Mouse (Mus musculus) CH12.LX (cell line): ENCODE measurements around the gene Slc4a1. TPM values are rescaled to one million over a fixed set of nuclear protein-coding genes. Genes with fewer than 3 reads are reported as not detected.

Experiments used
- DNase-seq: peaks from one replicate; pipeline ENCODE4 v3.0.0-alpha.2; 2013; ENCODE audit errors: extremely low read depth
- H3K27ac ChIP-seq: 2 replicates; pipeline ENCODE4 v1.5.1; 2012; ENCODE audit warnings: low read depth, mild to moderate bottlenecking, control low read depth, moderate library complexity; ENCODE audit not compliant: insufficient read depth
- H3K27me3 ChIP-seq: replicated peaks from 2 replicates; pipeline ENCODE3; 2012; ENCODE audit warnings: inconsistent platforms
- H3K36me3 ChIP-seq, 2 experiments: replicated peaks in 1 of 2; 2 replicates each; pipeline versions ENCODE3 to v1.6.1; 2012; ENCODE audit warnings: inconsistent platforms in 1 of 2, low read length in 1 of 2, mild to moderate bottlenecking in 1 of 2, mixed read lengths in 1 of 2, moderate library complexity in 1 of 2; ENCODE audit not compliant: control insufficient read depth in 1 of 2, insufficient read depth in 1 of 2
- H3K4me1 ChIP-seq, 2 experiments: 2 replicates each; pipeline ENCODE4 v1.6.1; 2012; ENCODE audit warnings: inconsistent platforms in 1 of 2, moderate library complexity in 1 of 2; ENCODE audit not compliant: insufficient read depth in 2 of 2, control insufficient read depth in 1 of 2
- H3K4me2 ChIP-seq: 2 replicates; pipeline ENCODE4 v1.6.1; 2012; ENCODE audit warnings: low read depth, mild to moderate bottlenecking, control low read depth; ENCODE audit not compliant: poor library complexity, insufficient read depth, severe bottlenecking
- H3K4me3 ChIP-seq, 3 experiments: fragments of 150-350 bp in 1 of 3; sonication (generic) in 1 of 3; replicated peaks in 1 of 3; 2 replicates each; pipeline versions ENCODE3 to v1.5.1; 2011 to 2012; ENCODE audit warnings: low read depth in 2 of 3, low read length in 2 of 3, mild to moderate bottlenecking in 2 of 3, moderate library complexity in 2 of 3, control low read depth in 1 of 3, improper control_type of control experiment in 1 of 3, inconsistent platforms in 1 of 3, mixed read lengths in 1 of 3; ENCODE audit not compliant: poor library complexity in 1 of 3
- H3K79me2 ChIP-seq: replicated peaks from 2 replicates; pipeline ENCODE4 v1.6.1; 2012; ENCODE audit warnings: mild to moderate bottlenecking, moderate library complexity; ENCODE audit not compliant: control insufficient read depth, poor library complexity, insufficient read depth, severe bottlenecking; ENCODE audit errors: extremely low read depth
- H3K9ac ChIP-seq: 2 replicates; pipeline ENCODE4 v1.6.1; 2012; ENCODE audit warnings: low read depth, mild to moderate bottlenecking, control low read depth, moderate library complexity; ENCODE audit not compliant: insufficient read depth
- H3K9me3 ChIP-seq: replicated peaks from 2 replicates; pipeline ENCODE3; 2012; ENCODE audit warnings: low read length, inconsistent platforms, mixed read lengths
- BHLHE40 ChIP-seq: IDR thresholded peaks from 2 replicates; pipeline ENCODE4 v1.6.1; 2011; ENCODE audit warnings: mild to moderate bottlenecking, low read depth, low read length, improper control_type of control experiment
- CHD2 ChIP-seq: IDR thresholded peaks from 2 replicates; pipeline ENCODE4 v1.6.1; 2011; ENCODE audit warnings: low read length, improper control_type of control experiment
- CTCF ChIP-seq, 2 experiments: IDR thresholded peaks in 1 of 2; conservative IDR thresholded peaks in 1 of 2; 2 replicates each; pipeline ENCODE4 v1.5.1; 2011 to 2012; ENCODE audit warnings: low read depth in 2 of 2, low read length in 2 of 2, improper control_type of control experiment in 1 of 2, inconsistent platforms in 1 of 2, mild to moderate bottlenecking in 1 of 2, moderate library complexity in 1 of 2
- E2F4 ChIP-seq: IDR thresholded peaks from 2 replicates; pipeline ENCODE4 v1.6.1; 2011; ENCODE audit warnings: low read depth, low read length, improper control_type of control experiment; ENCODE audit not compliant: insufficient replicate concordance
- ELF1 ChIP-seq: IDR thresholded peaks from 2 replicates; pipeline ENCODE4 v1.6.1; 2014; ENCODE audit warnings: low read depth, mild to moderate bottlenecking, inconsistent platforms, low read length, improper control_type of control experiment
- EP300 ChIP-seq: IDR thresholded peaks from 2 replicates; pipeline ENCODE4 v1.6.1; 2011; ENCODE audit warnings: low read length, improper control_type of control experiment
- ETS1 ChIP-seq: conservative IDR thresholded peaks from 2 replicates; pipeline ENCODE4 v1.6.1; 2012; ENCODE audit warnings: low read depth, mild to moderate bottlenecking, inconsistent platforms, low read length, improper control_type of control experiment, moderate library complexity
- GABPA ChIP-seq: IDR thresholded peaks from 2 replicates; pipeline ENCODE4 v1.6.1; 2012; ENCODE audit warnings: low read depth, low read length, improper control_type of control experiment, inconsistent platforms; ENCODE audit not compliant: insufficient replicate concordance
- IRF4 ChIP-seq: IDR thresholded peaks from 2 replicates; pipeline ENCODE4 v1.6.1; 2014; ENCODE audit warnings: low read depth, mild to moderate bottlenecking, inconsistent platforms, low read length, improper control_type of control experiment
- JUN ChIP-seq: IDR thresholded peaks from 2 replicates; pipeline ENCODE4 v1.6.1; 2011; ENCODE audit warnings: low read depth, mild to moderate bottlenecking, low read length, improper control_type of control experiment, moderate library complexity; ENCODE audit not compliant: insufficient read depth
- JUND ChIP-seq: conservative IDR thresholded peaks from 2 replicates; pipeline ENCODE4 v1.6.1; 2011; ENCODE audit warnings: low read depth, low read length, improper control_type of control experiment
- MAFK ChIP-seq: IDR thresholded peaks from 2 replicates; pipeline ENCODE4 v1.6.1; 2011; ENCODE audit warnings: low read length, improper control_type of control experiment; ENCODE audit not compliant: insufficient replicate concordance
- MAX ChIP-seq: IDR thresholded peaks from 2 replicates; pipeline ENCODE4 v1.6.1; 2011; ENCODE audit warnings: low read length, improper control_type of control experiment
- MEF2A ChIP-seq: IDR thresholded peaks from 2 replicates; pipeline ENCODE4 v1.6.1; 2014; ENCODE audit warnings: low read depth, mild to moderate bottlenecking, inconsistent platforms, low read length, improper control_type of control experiment, borderline replicate concordance
- MXI1 ChIP-seq: IDR thresholded peaks from 2 replicates; pipeline ENCODE4 v1.6.1; 2011; ENCODE audit warnings: mild to moderate bottlenecking, low read depth, low read length, improper control_type of control experiment
- MYC ChIP-seq: IDR thresholded peaks from 2 replicates; pipeline ENCODE4 v1.6.1; 2011; ENCODE audit warnings: low read depth, mild to moderate bottlenecking, improper control_type of control experiment, low read length
- NRF1 ChIP-seq: IDR thresholded peaks from 2 replicates; pipeline ENCODE4 v1.6.1; 2014; ENCODE audit warnings: low read depth, mild to moderate bottlenecking, inconsistent platforms, low read length, improper control_type of control experiment, moderate library complexity
- PAX5 ChIP-seq: IDR thresholded peaks from 2 replicates; pipeline ENCODE4 v1.6.1; 2012; ENCODE audit warnings: low read length, inconsistent platforms, mixed read lengths
- POLR2A ChIP-seq: IDR thresholded peaks from 2 replicates; pipeline ENCODE4 v1.6.1; 2011; ENCODE audit warnings: low read depth, mild to moderate bottlenecking, improper control_type of control experiment, low read length
- RAD21 ChIP-seq: IDR thresholded peaks from 2 replicates; pipeline ENCODE4 v1.6.1; 2011; ENCODE audit warnings: low read depth, mild to moderate bottlenecking, low read length, improper control_type of control experiment, moderate library complexity
- RCOR1 ChIP-seq: conservative IDR thresholded peaks from 2 replicates; pipeline ENCODE4 v1.6.1; 2012; ENCODE audit warnings: low read depth, mild to moderate bottlenecking, inconsistent platforms, low read length, improper control_type of control experiment
- SIN3A ChIP-seq: IDR thresholded peaks from 2 replicates; pipeline ENCODE4 v1.6.1; 2012; ENCODE audit warnings: low read length, improper control_type of control experiment, inconsistent platforms
- TBP ChIP-seq: conservative IDR thresholded peaks from 2 replicates; pipeline ENCODE4 v1.6.1; 2011; ENCODE audit warnings: low read depth, low read length, improper control_type of control experiment
- TCF12 ChIP-seq: IDR thresholded peaks from 2 replicates; pipeline ENCODE4 v1.6.1; 2014; ENCODE audit warnings: low read depth, mild to moderate bottlenecking, inconsistent platforms, low read length, improper control_type of control experiment
- UBTF ChIP-seq: IDR thresholded peaks from 2 replicates; pipeline ENCODE4 v1.6.1; 2012; ENCODE audit warnings: low read depth, mild to moderate bottlenecking, inconsistent platforms, low read length, improper control_type of control experiment, moderate library complexity
- USF1 ChIP-seq: IDR thresholded peaks from 2 replicates; pipeline ENCODE4 v1.6.1; 2014; ENCODE audit warnings: low read depth, mild to moderate bottlenecking, inconsistent platforms, low read length, improper control_type of control experiment
- USF2 ChIP-seq: conservative IDR thresholded peaks from 2 replicates; pipeline ENCODE4 v1.6.1; 2011; ENCODE audit warnings: low read depth, low read length, improper control_type of control experiment
- ZKSCAN1 ChIP-seq: IDR thresholded peaks from 2 replicates; pipeline ENCODE4 v1.6.1; 2012; ENCODE audit warnings: low read depth, inconsistent platforms, low read length, improper control_type of control experiment, borderline replicate concordance
- ZNF384 ChIP-seq: IDR thresholded peaks from 2 replicates; pipeline ENCODE4 v1.6.1; 2012; ENCODE audit warnings: low read depth, low read length, improper control_type of control experiment, inconsistent platforms
- dilution Hi-C: fragments of 300-500 bp; cut with MboI; formaldehyde crosslinking; loops from 2 replicates; pipeline ENCODE4 v1.14.3; 2020; ENCODE audit warnings: low sequenced_read_pairs; ENCODE audit not compliant: extremely low pct_unique_long_range_greater_than_20kb, extremely low pct_ligation_motif_present
- in situ Hi-C: fragments of 300-500 bp; cut with MboI; formaldehyde crosslinking; loops from 3 replicates; pipeline ENCODE4 v1.14.3; 2019; ENCODE audit warnings: low sequenced_read_pairs, low pct_ligation_motif_present, low pct_unique_long_range_greater_than_20kb, mixed read lengths
- polyA plus RNA-seq: library from polyadenylated mRNA; unstranded; fragments of >175 nt; gene quantifications from 2 replicates; pipeline ENCODE4 v1.2.1, GENCODE M21; 2012; ENCODE audit warnings: low read depth; ENCODE audit not compliant: insufficient read length
- total RNA-seq, 2 experiments: library from RNA; depleted of rRNA; stranded (reverse); fragments of 300-350 nt in 1 of 2; fragments of >200 nt in 1 of 2; gene quantifications; 2 replicates each; pipeline ENCODE4 v1.2.3; 2012 to 2014

The Slc4a1 gene
- total and polyA plus RNA-seq, 3 experiments = 0.08 TPM; not detected in 2

- in situ Hi-C loops = no loop called here
Observed at GRCm38 (mm10) chr11:102317298-102317900, 48.6 kb downstream of the Slc4a1 start.

DNA sequence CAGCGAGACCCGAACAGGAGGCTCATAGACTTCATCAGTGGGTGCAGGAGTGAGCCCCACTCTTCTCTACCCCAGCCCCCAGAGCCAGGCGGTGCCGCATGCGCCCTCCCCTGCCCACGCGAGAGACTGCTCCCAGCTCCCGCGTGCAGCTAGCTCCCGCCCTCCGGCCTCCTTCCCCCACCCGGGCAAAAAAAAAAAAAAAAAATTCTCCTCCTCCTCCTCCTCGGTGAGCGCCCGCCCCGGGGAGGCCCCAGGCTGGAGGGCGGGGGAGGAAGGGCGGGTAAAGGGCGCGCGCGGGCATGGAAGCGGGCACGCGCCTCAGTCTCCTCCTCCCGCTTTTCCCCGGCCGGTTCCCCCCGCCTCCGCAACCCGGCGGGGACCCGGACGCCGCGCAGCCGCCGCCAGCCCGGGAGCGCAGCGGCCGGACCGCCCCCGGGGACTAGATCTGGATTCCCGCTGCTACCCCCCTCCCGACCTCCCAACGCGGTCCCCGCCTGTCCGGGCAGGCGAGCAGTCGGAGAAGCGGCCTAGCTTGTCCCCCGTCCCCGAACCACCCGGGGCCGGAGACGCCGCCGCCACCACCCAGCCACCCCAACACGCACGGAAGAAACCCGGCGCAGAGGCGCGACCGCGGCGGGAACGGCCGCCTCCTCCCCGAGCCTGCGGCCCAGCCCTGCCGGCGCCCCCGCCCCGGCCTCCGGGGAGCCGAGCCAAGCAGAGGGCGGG is 49.3 kb downstream of the Slc4a1 start:
- Histone ChIP-seq H3K4me2 (peak overlapping the region; percentile 61), H3K9me3 (no peaks in the 10 kb centered on the region), H3K4me3 (peak overlapping the region; percentile 73 to 81 (median 75)), H3K36me3 (peaks cover 31 to 36% of the 10 kb centered on the region in 2 experiments), H3K27me3 (peaks cover 1% of the 10 kb centered on the region), H3K27ac (peak overlapping the region; percentile 95), H3K79me2 (peaks cover 42% of the 10 kb centered on the region), H3K9ac (peak overlapping the region; percentile 93), H3K4me1 (peaks cover 8 to 43% of the 10 kb centered on the region in 2 experiments)
- DNase-seq = peak; percentile 92
- in situ Hi-C loops = no loop called here
- dilution Hi-C loops = loop anchor here (25.0 kb wide), 1 partner anchor 96 kb away; the partner anchor contains the start of gene Slc25a39
- no peak for TF ChIP-seq ZKSCAN1
- peak; percentile 99 for TF ChIP-seq ZNF384
- TF ChIP-seq E2F4 = no peak
- TF ChIP-seq USF2 = no peak
- TF ChIP-seq MAFK = no peak
- no peak for TF ChIP-seq JUN
- peak; percentile 63; the same call in 1 of the 2 replicates for TF ChIP-seq ELF1
- TF ChIP-seq SIN3A = peak; percentile 80; the same call in 1 of the 2 replicates
- TF ChIP-seq BHLHE40 = peak; percentile 71
- no peak for TF ChIP-seq GABPA
- TF ChIP-seq EP300 = 0 out of 2 replicates have a peak, but pooled peaks have one; percentile 18
- TF ChIP-seq MXI1 = peak; percentile 80; the same call in 1 of the 2 replicates
- peak; percentile 92 for TF ChIP-seq CHD2
- peak; percentile 85 for TF ChIP-seq MYC
- peak; percentile 71 for TF ChIP-seq NRF1
- TF ChIP-seq TCF12 = peak; percentile 73
- TF ChIP-seq RCOR1 = no peak
- no peak for TF ChIP-seq PAX5
- TF ChIP-seq JUND = no peak
- peak; percentile 45 for TF ChIP-seq MEF2A
- TF ChIP-seq TBP = 0 out of 2 replicates have a peak, but pooled peaks have one; percentile 35
- TF ChIP-seq USF1 = no peak
- peak; percentile 68 for TF ChIP-seq ETS1
- no peak for TF ChIP-seq UBTF
- peak; percentile 47; the same call in 1 of the 2 replicates for TF ChIP-seq IRF4
- TF ChIP-seq MAX = peak; percentile 80
- no peak; the same call in 1 of the 2 replicates for TF ChIP-seq RAD21
- peak; percentile 72 for TF ChIP-seq POLR2A

More at GRCm38 (mm10) chr11:102317298-102317900, 48.6 kb downstream of the Slc4a1 start:
- no peak for TF ChIP-seq JUND
- TF ChIP-seq CTCF (conservative IDR thresholded peaks at IDR 0.05 in 1 of 2, IDR thresholded peaks at IDR 0.05 in 1 of 2; ENCODE audit: low read depth in 2 of 2, low read length in 2 of 2) = peak in 1 of 2 experiments; percentile 41; a peak in 2 of 4 replicates
- TF ChIP-seq UBTF = peak; percentile 99
- dilution Hi-C loops = loop anchor here (25.0 kb wide), 1 partner anchor 95 kb away; the partner anchor contains the start of gene Slc25a39
- H3K4me3 ChIP-seq = peak overlapping the region; percentile 73 to 81 (median 75)
- H3K9me3 ChIP-seq = no peaks in the 10 kb centered on the region
- peaks cover 6 to 37% of the 10 kb centered on the region in 2 experiments for H3K4me1 ChIP-seq
- peaks cover 6% of the 10 kb centered on the region for H3K27me3 ChIP-seq
- DNase-seq = peak; percentile 54
- peak overlapping the region; percentile 93 for H3K9ac ChIP-seq
- peak overlapping the region; percentile 23; the same call in 1 of the 2 replicates for H3K4me2 ChIP-seq
- H3K79me2 ChIP-seq = peaks cover 42% of the 10 kb centered on the region
- H3K27ac ChIP-seq = peak overlapping the region; percentile 95
- H3K36me3 ChIP-seq = peaks cover 24 to 29% of the 10 kb centered on the region in 2 experiments
